Mouse (Mus musculus) neural tube, embryonic 15.5 days (tissue): ENCODE results near the gene Ndufaf1. TPM values are rescaled to one million over a fixed set of nuclear protein-coding genes. Genes with fewer than 3 reads are reported as not detected.

Experiments
- ATAC-seq: fragments of 200-750 bp; cut with Nextera tagmentation; 2 replicates; pipeline ENCODE4 v1.8.0; 2017; ENCODE audit warnings: mild to moderate bottlenecking, moderate TSS enrichment, moderate library complexity; ENCODE audit not compliant: low FRiP score
- H3K27ac ChIP-seq: fragments of 300-500 bp; sonication (generic); replicated peaks from 2 replicates; pipeline ENCODE4 v1.5.1; 2015; ENCODE audit warnings: mild to moderate bottlenecking, inconsistent platforms
- H3K27me3 ChIP-seq: fragments of 300-500 bp; sonication (generic); replicated peaks from 2 replicates; pipeline ENCODE4 v1.6.1; 2015; ENCODE audit warnings: inconsistent platforms
- H3K36me3 ChIP-seq: fragments of 300-500 bp; sonication (generic); 2 replicates; pipeline ENCODE4 v1.6.1; 2015; ENCODE audit warnings: inconsistent platforms
- H3K4me1 ChIP-seq: fragments of 300-500 bp; sonication (generic); 2 replicates; pipeline ENCODE4 v1.6.1; 2015; ENCODE audit warnings: inconsistent platforms
- H3K4me2 ChIP-seq: fragments of 300-500 bp; sonication (generic); 2 replicates; pipeline ENCODE4 v1.6.1; 2015; ENCODE audit warnings: inconsistent platforms, mild to moderate bottlenecking, moderate library complexity
- H3K4me3 ChIP-seq: fragments of 300-500 bp; sonication (generic); replicated peaks from 2 replicates; pipeline ENCODE4 v1.5.1; 2015; ENCODE audit warnings: mild to moderate bottlenecking, inconsistent platforms
- H3K9ac ChIP-seq: fragments of 300-500 bp; sonication (generic); replicated peaks from 2 replicates; pipeline ENCODE4 v1.6.1; 2015; ENCODE audit warnings: mild to moderate bottlenecking, inconsistent platforms
- H3K9me3 ChIP-seq: fragments of 300-500 bp; sonication (generic); replicated peaks from 2 replicates; pipeline ENCODE4 v1.6.1; 2016; ENCODE audit warnings: inconsistent platforms
- WGBS: fragments of 180-500 bp; shearing (Covaris S2); methylation state at CpG from one replicate; pipeline ENCODE4 v1.1.7; 2015; ENCODE audit warnings: mixed read lengths; 5-methylcytosine and 5-hydroxymethylcytosine counted together
- polyA plus RNA-seq: library from polyadenylated mRNA; unstranded; fragments of >200 nt; fragmentation: Nextera tagmentation; extraction: Ambion mirVana; gene quantifications from 2 replicates; pipeline ENCODE4 v1.2.1, GENCODE M21; 2015

Gene Ndufaf1
- polyA plus RNA-seq: 43.9 and 47.8 TPM in 2 replicates

DNA sequence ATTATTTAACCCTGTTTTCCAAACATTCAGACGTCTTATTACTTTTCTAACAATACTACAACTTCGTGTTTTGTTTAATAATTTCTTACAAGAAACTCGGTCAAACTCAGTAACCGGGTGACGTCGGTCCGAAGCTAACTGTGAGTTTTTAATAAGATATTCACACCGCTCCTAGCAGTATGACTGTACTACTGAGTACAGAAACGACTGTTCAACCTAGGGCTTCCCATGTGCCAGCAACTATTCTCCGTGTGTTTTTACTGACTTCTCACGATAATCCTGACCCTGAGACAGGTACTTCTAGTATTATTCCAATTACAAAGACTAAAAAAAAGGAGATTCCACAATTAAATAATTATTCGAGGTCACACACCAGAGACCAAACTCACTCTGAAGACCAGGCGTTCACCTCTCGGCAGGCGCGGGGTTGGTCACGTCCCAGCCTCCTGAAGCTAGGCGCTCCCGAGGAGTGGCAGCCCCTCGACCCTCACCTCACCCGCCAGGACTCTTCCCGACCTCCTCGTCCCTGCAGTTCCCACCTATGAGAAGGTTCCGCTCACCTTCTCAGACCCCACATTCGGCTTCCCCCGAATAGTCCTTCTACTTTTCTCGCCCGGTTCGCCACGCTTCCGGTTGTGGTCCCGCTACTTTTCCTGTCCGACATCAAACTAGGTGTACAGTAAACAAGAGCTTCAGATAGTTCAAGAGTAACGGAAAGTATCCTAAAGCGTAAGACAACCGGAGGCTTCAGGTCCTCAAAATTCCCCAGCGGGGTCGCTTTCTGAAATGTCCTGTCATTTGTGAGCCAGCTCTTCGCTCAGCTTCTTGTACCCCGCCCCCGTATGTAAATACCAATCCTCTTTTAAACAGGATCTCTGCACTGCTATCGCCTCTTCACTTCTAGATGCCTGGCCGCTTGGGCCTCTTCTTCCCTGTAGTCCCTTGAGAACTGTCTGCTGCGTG lies at the start of gene Ndufaf1:
Gene Ndufaf1 (minus strand): TSS at position 608 of the 963 bp plus-strand sequence.
- Histone ChIP-seq H3K9me3 (no peaks in the 10 kb centered on the region), H3K4me1 (peaks cover 10% of the 10 kb centered on the region), H3K27ac (peak within 1 kb of the TSS; percentile 51; the same call in 1 of the 2 replicates), H3K36me3 (peaks cover 21% of the 10 kb centered on the region), H3K9ac (peak within 1 kb of the TSS; percentile 80), H3K27me3 (no peaks in the 10 kb centered on the region), H3K4me2 (peak within 1 kb of the TSS; percentile 86), H3K4me3 (peak within 1 kb of the TSS; percentile 90)
- WGBS: 2% methylated on average over 44 of the region's 44 CpGs
- ATAC-seq: peak; percentile 95

- H3K36me3 ChIP-seq: peaks cover 66% of the 10 kb centered on the region
- 91% methylated on average over 3 of the region's 3 CpGs for WGBS
These were observed 47.4 kb upstream of the Ndufaf1 start for GRCm38 (mm10) chr2:119710011-119710410.

DNA sequence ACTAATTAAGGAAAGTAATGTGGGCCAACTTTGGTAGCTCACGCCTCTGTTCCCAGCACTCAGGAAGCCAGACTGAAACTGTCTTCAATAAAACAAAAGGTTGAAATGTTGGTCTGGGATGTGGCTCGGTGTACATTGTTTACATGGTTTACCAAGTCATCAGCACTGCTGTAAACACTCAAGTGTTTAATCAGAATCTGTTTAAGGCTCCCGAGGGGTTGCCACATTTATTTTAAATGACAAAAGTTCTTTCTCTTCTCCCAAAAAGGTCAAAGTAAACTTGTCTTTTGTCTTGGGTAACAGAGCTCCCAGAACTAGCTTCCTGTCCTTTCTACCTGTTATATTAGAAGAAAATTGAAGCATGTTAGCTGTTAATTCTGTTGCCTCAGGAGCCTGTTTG lies 45.0 kb upstream of the Ndufaf1 start:
- Histone ChIP-seq H3K9me3 (no peaks in the 10 kb centered on the region), H3K4me1 (no peaks in the 10 kb centered on the region), H3K27ac (no peak overlapping the region), H3K27me3 (no peaks in the 10 kb centered on the region), H3K36me3 (peaks cover 61% of the 10 kb centered on the region), H3K4me2 (no peak overlapping the region), H3K4me3 (no peak overlapping the region), H3K9ac (no peak overlapping the region)
- no peak for ATAC-seq
- 85% methylated on average over 3 of the region's 3 CpGs for WGBS

More at GRCm38 (mm10) chr2:119710011-119710410, 47.4 kb upstream of the Ndufaf1 start:
- ATAC-seq: no peak
- H3K27ac ChIP-seq: no peak overlapping the region
- H3K9ac ChIP-seq: no peak overlapping the region
- H3K9me3 ChIP-seq: no peaks in the 10 kb centered on the region
- no peak overlapping the region for H3K4me3 ChIP-seq
- H3K27me3 ChIP-seq: no peaks in the 10 kb centered on the region
- no peaks in the 10 kb centered on the region for H3K4me1 ChIP-seq
- H3K4me2 ChIP-seq: no peak overlapping the region

GRCm38 (mm10) chr2:119703171-119703570 lies 40.5 kb upstream of the Ndufaf1 start:
- Histone ChIP-seq H3K9me3 (no peaks in the 10 kb centered on the region), H3K9ac (no peak overlapping the region), H3K4me2 (no peak overlapping the region), H3K27me3 (no peaks in the 10 kb centered on the region), H3K4me1 (no peaks in the 10 kb centered on the region), H3K27ac (no peak overlapping the region), H3K4me3 (no peak overlapping the region), H3K36me3 (peaks cover 35% of the 10 kb centered on the region)
- WGBS: 100% methylated on average over 2 of the region's 2 CpGs
- no peak for ATAC-seq

DNA sequence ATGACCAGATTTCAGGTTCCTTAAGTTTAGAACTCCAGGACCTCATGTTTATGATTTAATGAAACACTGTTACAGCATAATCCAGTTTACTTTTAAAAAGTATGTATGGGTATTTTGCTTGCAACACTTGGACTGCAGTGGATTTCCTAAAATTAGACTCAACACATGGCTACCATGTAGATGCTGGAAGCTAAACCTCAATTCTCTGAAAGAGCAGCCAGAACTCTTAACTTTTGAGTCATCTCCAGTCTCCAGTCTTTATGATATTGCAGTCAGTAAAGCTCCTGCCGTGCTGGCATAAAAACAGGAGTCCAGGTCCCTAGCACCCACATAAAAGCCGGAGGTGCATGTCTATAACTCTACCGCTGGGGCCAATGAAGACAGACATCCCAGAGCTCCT lies 37.3 kb upstream of the Ndufaf1 start:
- peaks cover 12% of the 10 kb centered on the region for H3K36me3 ChIP-seq
- 92% methylated on average over 3 of the region's 3 CpGs for WGBS

GRCm38 (mm10) chr2:119698472-119698871 lies 35.8 kb upstream of the Ndufaf1 start:
- H3K9ac ChIP-seq: no peak overlapping the region
- no peak overlapping the region for H3K27ac ChIP-seq
- no peaks in the 10 kb centered on the region for H3K27me3 ChIP-seq
- H3K4me1 ChIP-seq: no peaks in the 10 kb centered on the region
- 91% methylated on average over 2 of the region's 2 CpGs for WGBS
- no peaks in the 10 kb centered on the region for H3K9me3 ChIP-seq
- no peak overlapping the region for H3K4me2 ChIP-seq
- peaks cover 13% of the 10 kb centered on the region for H3K36me3 ChIP-seq
- no peak overlapping the region for H3K4me3 ChIP-seq
- no peak for ATAC-seq

More for the DNA sequence above, 37.3 kb upstream of the Ndufaf1 start:
- Histone ChIP-seq H3K4me3 (no peak overlapping the region), H3K27ac (no peak overlapping the region), H3K9me3 (no peaks in the 10 kb centered on the region), H3K9ac (no peak overlapping the region), H3K4me1 (no peaks in the 10 kb centered on the region), H3K4me2 (no peak overlapping the region), H3K27me3 (no peaks in the 10 kb centered on the region)
- ATAC-seq: no peak

DNA sequence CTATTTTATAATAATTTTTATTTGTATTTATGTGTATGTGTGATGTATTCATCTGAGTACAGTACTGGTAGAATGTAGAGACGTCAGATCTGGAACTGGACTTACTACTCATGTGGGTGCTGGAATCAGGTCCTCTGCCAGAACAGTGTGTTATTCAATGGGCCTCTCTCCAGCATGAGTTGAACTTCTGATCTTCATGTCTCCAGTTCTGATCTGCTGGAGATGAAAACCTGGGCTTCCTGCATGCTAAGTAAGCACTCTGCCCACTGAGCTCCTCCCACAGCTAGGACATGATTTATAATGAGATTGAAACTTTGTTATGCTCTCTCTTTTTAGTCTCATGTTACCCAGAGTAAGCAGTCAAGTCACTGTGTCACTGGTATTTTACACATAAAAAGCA lies 33.5 kb upstream of the Ndufaf1 start:
- no peaks in the 10 kb centered on the region for H3K9me3 ChIP-seq
- WGBS: 84% methylated on average over 1 of the region's 1 CpGs

DNA sequence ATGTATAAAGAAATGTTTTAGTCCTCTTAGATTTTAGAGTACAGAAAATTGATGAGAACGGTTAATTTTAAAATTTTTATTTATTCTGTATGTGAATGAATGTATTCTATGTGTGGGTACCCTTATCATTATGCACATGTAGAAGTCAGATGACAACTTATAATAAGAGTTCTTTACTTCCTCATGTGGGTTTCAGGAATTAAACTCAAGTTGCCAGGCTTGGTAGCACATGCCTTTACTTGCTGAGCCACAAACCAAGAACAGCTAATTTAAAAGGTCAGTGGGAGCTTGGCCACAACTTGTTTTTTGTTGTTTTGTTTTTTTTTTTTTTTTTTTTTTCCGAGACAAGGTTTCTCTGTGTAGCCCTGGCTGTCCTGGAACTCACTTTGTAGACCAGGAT lies 32.2 kb upstream of the Ndufaf1 start:
- Histone ChIP-seq H3K36me3 (peaks cover 9% of the 10 kb centered on the region; the same call in 1 of the 2 replicates), H3K4me3 (no peak overlapping the region), H3K27me3 (no peaks in the 10 kb centered on the region), H3K4me1 (no peaks in the 10 kb centered on the region; the same call in 1 of the 2 replicates), H3K27ac (no peak overlapping the region), H3K4me2 (no peak overlapping the region), H3K9ac (no peak overlapping the region), H3K9me3 (no peaks in the 10 kb centered on the region)
- no peak for ATAC-seq
- WGBS: 81% methylated on average over 2 of the region's 2 CpGs

More for the DNA sequence above, 33.5 kb upstream of the Ndufaf1 start:
- Histone ChIP-seq H3K4me2 (no peak overlapping the region), H3K36me3 (peaks cover 9% of the 10 kb centered on the region; the same call in 1 of the 2 replicates), H3K4me3 (no peak overlapping the region), H3K9ac (no peak overlapping the region), H3K27me3 (no peaks in the 10 kb centered on the region), H3K4me1 (no peaks in the 10 kb centered on the region; the same call in 1 of the 2 replicates), H3K27ac (no peak overlapping the region)
- ATAC-seq: no peak

DNA sequence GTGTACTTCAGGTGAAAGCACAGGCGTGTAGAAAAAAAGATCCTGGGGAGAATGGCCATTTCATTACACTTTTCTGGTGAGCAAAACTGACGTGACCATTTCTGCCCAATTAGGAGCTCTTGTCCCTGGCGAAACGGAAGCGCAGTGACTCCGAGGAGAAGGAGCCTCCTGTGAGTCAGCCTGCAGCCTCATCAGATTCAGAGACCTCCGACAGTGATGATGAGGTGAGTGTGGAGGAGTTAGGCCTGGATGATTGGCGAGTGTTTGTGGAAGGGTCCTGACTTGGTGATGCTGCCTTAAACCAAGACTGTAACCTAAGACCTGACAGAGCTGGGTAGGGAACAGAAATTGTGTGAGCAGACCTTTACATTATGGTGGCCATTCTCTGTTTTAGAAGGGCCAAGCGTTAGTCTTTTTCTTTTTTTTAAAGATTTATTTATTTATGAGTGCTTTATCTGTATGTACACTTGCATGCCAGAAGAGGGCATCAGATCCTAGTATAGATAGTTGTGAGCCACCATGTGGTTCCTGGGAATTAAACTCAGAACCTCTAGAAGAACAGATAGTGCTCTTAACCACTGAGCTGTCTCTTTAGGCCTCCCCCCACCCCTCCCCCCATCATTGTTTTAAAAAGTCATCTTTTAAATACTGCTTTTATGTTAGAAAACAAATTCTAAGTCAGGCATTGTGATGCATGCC lies 29.5 kb upstream of the Ndufaf1 start:
- ATAC-seq: no peak
- Histone ChIP-seq H3K4me3 (no peak overlapping the region), H3K4me2 (no peak overlapping the region), H3K4me1 (no peaks in the 10 kb centered on the region; the same call in 1 of the 2 replicates), H3K9me3 (no peaks in the 10 kb centered on the region), H3K27ac (no peak overlapping the region), H3K9ac (no peak overlapping the region), H3K27me3 (no peaks in the 10 kb centered on the region), H3K36me3 (peaks cover 9% of the 10 kb centered on the region; the same call in 1 of the 2 replicates)
- WGBS: 79% methylated on average over 9 of the region's 9 CpGs

- no peaks in the 10 kb centered on the region for H3K9me3 ChIP-seq
- no peak for ATAC-seq
- H3K27me3 ChIP-seq: no peaks in the 10 kb centered on the region
- H3K4me2 ChIP-seq: no peak overlapping the region
- H3K27ac ChIP-seq: no peak overlapping the region
- H3K9ac ChIP-seq: no peak overlapping the region
- 100% methylated on average over 1 of the region's 2 CpGs for WGBS
- no peak overlapping the region for H3K4me3 ChIP-seq
- H3K36me3 ChIP-seq: peaks cover 9% of the 10 kb centered on the region; the same call in 1 of the 2 replicates
- no peaks in the 10 kb centered on the region for H3K4me1 ChIP-seq
These were observed 21.1 kb upstream of the Ndufaf1 start for GRCm38 (mm10) chr2:119683706-119684105.

- Histone ChIP-seq H3K9me3 (no peaks in the 10 kb centered on the region), H3K4me2 (peak overlapping the region; percentile 78), H3K4me3 (peak overlapping the region; percentile 97), H3K27ac (peak overlapping the region; percentile 81; the same call in 1 of the 2 replicates), H3K36me3 (no peaks in the 10 kb centered on the region), H3K27me3 (0 out of 2 replicates have a peak, but pooled peaks cover 3% of the 10 kb centered on the region), H3K4me1 (peaks cover 30% of the 10 kb centered on the region), H3K9ac (peak overlapping the region; percentile 99)
- no peak for ATAC-seq
- WGBS: 4% methylated on average over 5 of the region's 5 CpGs
These were observed 13.2 kb upstream of the Ndufaf1 start for GRCm38 (mm10) chr2:119675831-119676230.
